Mouse (Mus musculus) midbrain, embryonic 11.5 days (tissue): ENCODE measurements around the gene Rab7b. TPM values are rescaled to one million over a fixed set of nuclear protein-coding genes. Genes with fewer than 3 reads are reported as not detected.

ENCODE experiments used
- ATAC-seq: fragments of 200-750 bp; cut with Nextera tagmentation; 2 replicates; pipeline ENCODE4 v1.8.0; 2017; ENCODE audit warnings: moderate TSS enrichment, moderate library complexity; ENCODE audit not compliant: low FRiP score
- DNase-seq: peaks from one replicate; pipeline ENCODE4 v3.0.0; 2015; ENCODE audit warnings: low spot score; ENCODE audit errors: missing footprints
- H3K27ac ChIP-seq: fragments of 300-500 bp; sonication (generic); 2 replicates; pipeline ENCODE4 v1.5.1; 2014; ENCODE audit warnings: low read depth, low read length
- H3K27me3 ChIP-seq: fragments of 300-500 bp; sonication (generic); 2 replicates; pipeline ENCODE4 v1.6.1; 2014; ENCODE audit warnings: mild to moderate bottlenecking, low read length, moderate library complexity, mixed read lengths; ENCODE audit not compliant: control insufficient read depth, insufficient read depth
- H3K36me3 ChIP-seq: fragments of 300-500 bp; sonication (generic); 2 replicates; pipeline ENCODE4 v1.6.1; 2014; ENCODE audit warnings: mild to moderate bottlenecking, low read length, moderate library complexity, mixed read lengths; ENCODE audit not compliant: control insufficient read depth, insufficient read depth
- H3K4me1 ChIP-seq: fragments of 300-500 bp; sonication (generic); 2 replicates; pipeline ENCODE4 v1.6.1; 2014; ENCODE audit warnings: low read length; ENCODE audit not compliant: control insufficient read depth, insufficient read depth
- H3K4me2 ChIP-seq: fragments of 300-500 bp; sonication (generic); 2 replicates; pipeline ENCODE4 v1.6.1; 2014; ENCODE audit warnings: mild to moderate bottlenecking, moderate library complexity
- H3K4me3 ChIP-seq: fragments of 300-500 bp; sonication (generic); 2 replicates; pipeline ENCODE4 v1.5.1; 2014; ENCODE audit warnings: low read depth, low read length
- H3K9ac ChIP-seq: fragments of 300-500 bp; sonication (generic); 2 replicates; pipeline ENCODE4 v1.6.1; 2014; ENCODE audit warnings: low read length
- H3K9me3 ChIP-seq: fragments of 300-500 bp; sonication (generic); 2 replicates; pipeline ENCODE4 v1.6.1; 2016; ENCODE audit warnings: low read length; ENCODE audit not compliant: control insufficient read depth
- WGBS: fragments of 180-500 bp; shearing (Covaris S2); extraction: QIAGEN DNeasy Blood & Tissue Kit; methylation state at CpG from one replicate; pipeline ENCODE4 v1.1.7; 2014; 5-methylcytosine and 5-hydroxymethylcytosine counted together
- polyA plus RNA-seq: library from polyadenylated mRNA; unstranded; fragments of >200 nt; fragmentation: Nextera tagmentation; extraction: Ambion mirVana; gene quantifications from 2 replicates; pipeline ENCODE4 v1.2.1, GENCODE M21; 2014

Gene Rab7b
- polyA plus RNA-seq, 1 experiment from 2014 or later = 1.3 TPM

GRCm38 (mm10) chr1:131739481-131740160 lies 51.1 kb downstream of the Rab7b start:
- no peak overlapping the region for H3K27ac ChIP-seq
- ATAC-seq (no peak), DNase-seq (no peak)
- H3K4me3 ChIP-seq = no peak overlapping the region
- no peak overlapping the region for H3K9ac ChIP-seq
- no peaks in the 10 kb centered on the region for H3K27me3 ChIP-seq
- no peaks in the 10 kb centered on the region for H3K4me1 ChIP-seq
- WGBS = 93% methylated on average over 9 of the region's 9 CpGs
- no peaks in the 10 kb centered on the region for H3K36me3 ChIP-seq
- H3K4me2 ChIP-seq = no peak overlapping the region
- H3K9me3 ChIP-seq = no peaks in the 10 kb centered on the region

- Histone ChIP-seq H3K4me2 (no peak within 1 kb of the TSS), H3K9me3 (no peaks in the 10 kb centered on the region), H3K27ac (no peak within 1 kb of the TSS), H3K9ac (no peak within 1 kb of the TSS), H3K4me1 (peaks cover 3% of the 10 kb centered on the region; the same call in 1 of the 2 replicates), H3K27me3 (no peaks in the 10 kb centered on the region), H3K36me3 (no peaks in the 10 kb centered on the region), H3K4me3 (no peak within 1 kb of the TSS)
- 68% methylated on average over 10 of the region's 10 CpGs for WGBS
- DNase-seq = no peak
- ATAC-seq = no peak
These were observed 55.5 kb downstream of the Rab7b start, which contains the start of gene Slc26a9 for GRCm38 (mm10) chr1:131743868-131744464. TSS of gene Slc26a9 (plus strand) at chr1:131744022.

GRCm38 (mm10) chr1:131745391-131745790 lies 56.9 kb downstream of the Rab7b start:
- Histone ChIP-seq H3K36me3 (no peaks in the 10 kb centered on the region), H3K4me2 (no peak overlapping the region), H3K9ac (no peak overlapping the region), H3K9me3 (no peaks in the 10 kb centered on the region), H3K4me3 (no peak overlapping the region), H3K27ac (no peak overlapping the region), H3K4me1 (peaks cover 3% of the 10 kb centered on the region; the same call in 1 of the 2 replicates), H3K27me3 (no peaks in the 10 kb centered on the region)
- 68% methylated on average over 5 of the region's 5 CpGs for WGBS
- no peak for DNase-seq
- ATAC-seq = no peak

- no peak overlapping the region for H3K9ac ChIP-seq
- no peaks in the 10 kb centered on the region for H3K9me3 ChIP-seq
- no peak overlapping the region for H3K4me3 ChIP-seq
- ATAC-seq = no peak
- no peaks in the 10 kb centered on the region for H3K27me3 ChIP-seq
- no peak overlapping the region for H3K27ac ChIP-seq
- no peak for DNase-seq
- no peaks in the 10 kb centered on the region for H3K36me3 ChIP-seq
- WGBS = 54% methylated on average over 2 of the region's 2 CpGs
- H3K4me2 ChIP-seq = no peak overlapping the region
- H3K4me1 ChIP-seq = peaks cover 3% of the 10 kb centered on the region; the same call in 1 of the 2 replicates
These were observed 59.3 kb downstream of the Rab7b start for GRCm38 (mm10) chr1:131747761-131748160.

- Histone ChIP-seq H3K4me1 (peaks cover 3% of the 10 kb centered on the region; the same call in 1 of the 2 replicates), H3K9me3 (no peaks in the 10 kb centered on the region), H3K27me3 (no peaks in the 10 kb centered on the region), H3K9ac (no peak overlapping the region), H3K4me3 (no peak overlapping the region), H3K27ac (no peak overlapping the region), H3K4me2 (no peak overlapping the region), H3K36me3 (no peaks in the 10 kb centered on the region)
- no peak for DNase-seq
- WGBS = 90% methylated on average over 2 of the region's 2 CpGs
- ATAC-seq = no peak
These were observed 60.1 kb downstream of the Rab7b start for GRCm38 (mm10) chr1:131748636-131749035.

GRCm38 (mm10) chr1:131749706-131750545 lies 61.4 kb downstream of the Rab7b start:
- Histone ChIP-seq H3K9ac (no peak overlapping the region), H3K4me3 (no peak overlapping the region), H3K36me3 (no peaks in the 10 kb centered on the region), H3K27ac (no peak overlapping the region), H3K4me2 (no peak overlapping the region), H3K9me3 (no peaks in the 10 kb centered on the region), H3K27me3 (no peaks in the 10 kb centered on the region), H3K4me1 (peaks cover 3% of the 10 kb centered on the region; the same call in 1 of the 2 replicates)
- 78% methylated on average over 15 of the region's 15 CpGs for WGBS
- no peak for DNase-seq
- no peak for ATAC-seq

GRCm38 (mm10) chr1:131751181-131751890 lies 62.8 kb downstream of the Rab7b start:
- WGBS = 86% methylated on average over 3 of the region's 3 CpGs
- Histone ChIP-seq H3K27ac (no peak overlapping the region), H3K4me1 (peaks cover 3% of the 10 kb centered on the region; the same call in 1 of the 2 replicates), H3K9me3 (no peaks in the 10 kb centered on the region), H3K27me3 (no peaks in the 10 kb centered on the region), H3K36me3 (no peaks in the 10 kb centered on the region), H3K4me2 (no peak overlapping the region), H3K9ac (no peak overlapping the region), H3K4me3 (no peak overlapping the region)
- ATAC-seq (no peak), DNase-seq (no peak)

GRCm38 (mm10) chr1:131751891-131752311 lies 63.4 kb downstream of the Rab7b start:
- Histone ChIP-seq H3K27ac (no peak overlapping the region), H3K4me3 (no peak overlapping the region), H3K27me3 (no peaks in the 10 kb centered on the region), H3K36me3 (no peaks in the 10 kb centered on the region), H3K9ac (no peak overlapping the region), H3K4me1 (peaks cover 3% of the 10 kb centered on the region; the same call in 1 of the 2 replicates), H3K9me3 (no peaks in the 10 kb centered on the region), H3K4me2 (no peak overlapping the region)
- ATAC-seq = no peak
- no peak for DNase-seq
- 83% methylated on average over 10 of the region's 10 CpGs for WGBS
